Mouse (Mus musculus) retina, postnatal 7 days (tissue): ENCODE results near the gene Ribc1.

Experiments
- DNase-seq: peaks from one replicate; pipeline ENCODE4 v3.0.0-alpha.2; 2012; ENCODE audit warnings: low read depth, low spot score

The Ribc1 gene

DNA sequence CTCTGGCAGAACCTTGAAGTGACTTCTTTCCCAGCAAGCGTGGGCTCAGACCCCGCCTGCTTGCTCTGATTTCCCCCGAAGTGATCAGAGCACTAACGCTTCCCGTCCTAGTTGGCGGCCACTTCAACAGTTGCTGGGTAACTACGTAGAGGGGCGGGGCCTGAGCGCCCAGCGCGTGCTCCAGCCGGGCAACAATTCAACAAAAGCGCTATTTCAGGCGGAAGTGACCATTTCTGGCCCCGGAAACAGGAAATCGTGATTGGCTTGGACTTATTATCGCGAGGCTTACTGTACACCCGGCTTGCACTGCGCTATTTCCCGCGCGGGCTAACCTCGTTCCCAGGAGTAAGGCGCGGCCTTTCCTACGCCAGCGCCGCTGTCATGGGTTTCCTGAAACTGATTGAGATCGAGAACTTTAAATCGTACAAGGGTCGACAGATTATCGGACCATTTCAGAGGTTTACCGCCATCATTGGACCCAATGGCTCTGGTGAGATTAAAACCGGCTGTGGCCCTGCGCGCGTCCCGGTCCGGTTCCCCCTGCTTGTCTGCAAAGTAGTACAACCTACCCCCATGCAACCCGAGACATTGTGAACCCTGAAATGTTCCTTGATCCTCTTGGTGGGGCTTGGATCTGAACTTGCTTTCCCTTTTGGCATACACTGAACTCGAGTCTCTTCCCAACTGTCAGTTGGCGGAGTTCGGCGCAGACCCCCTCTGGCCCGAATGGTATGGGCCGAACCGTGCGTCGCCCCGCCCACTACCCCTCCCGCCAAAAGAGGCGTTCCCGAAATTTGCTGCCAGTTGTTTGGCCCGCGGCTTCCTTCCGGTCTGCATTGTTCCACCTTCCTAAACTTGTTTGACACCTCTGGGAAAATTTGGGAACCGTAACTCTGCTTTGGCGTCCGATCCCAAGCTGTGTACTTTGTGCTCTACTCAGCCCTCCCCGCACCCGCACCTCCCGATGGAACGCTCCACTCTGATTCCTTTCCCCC is at the start of gene Ribc1, which contains the start of gene Smc1a:
Gene Ribc1, minus strand, starts transcription at position 145 of the 995 bp plus-strand sequence.
Gene Smc1a, plus strand, starts transcription at position 278 of the 995 bp plus-strand sequence.
- peak; percentile 84 for DNase-seq

DNA sequence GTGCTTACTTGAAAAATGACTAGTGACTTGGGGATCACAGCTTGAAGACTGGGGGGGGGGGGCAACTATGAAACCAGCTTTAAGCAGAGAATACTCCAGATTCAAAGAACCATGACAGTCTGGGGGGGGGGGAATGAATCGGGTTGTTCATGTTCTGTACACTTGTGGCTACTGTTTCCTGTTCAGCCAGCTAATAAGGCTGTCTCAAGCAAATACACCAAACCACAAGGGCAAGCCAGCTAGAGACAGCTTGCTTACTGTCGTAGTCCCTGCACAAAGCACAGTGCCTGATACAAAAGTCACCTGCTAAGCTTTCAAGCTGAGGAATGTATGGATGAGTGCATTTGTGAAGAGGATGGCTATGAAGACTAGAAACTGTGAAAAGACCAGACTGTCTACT is 49.6 kb upstream of the Ribc1 start:
- DNase-seq: no peak

DNA sequence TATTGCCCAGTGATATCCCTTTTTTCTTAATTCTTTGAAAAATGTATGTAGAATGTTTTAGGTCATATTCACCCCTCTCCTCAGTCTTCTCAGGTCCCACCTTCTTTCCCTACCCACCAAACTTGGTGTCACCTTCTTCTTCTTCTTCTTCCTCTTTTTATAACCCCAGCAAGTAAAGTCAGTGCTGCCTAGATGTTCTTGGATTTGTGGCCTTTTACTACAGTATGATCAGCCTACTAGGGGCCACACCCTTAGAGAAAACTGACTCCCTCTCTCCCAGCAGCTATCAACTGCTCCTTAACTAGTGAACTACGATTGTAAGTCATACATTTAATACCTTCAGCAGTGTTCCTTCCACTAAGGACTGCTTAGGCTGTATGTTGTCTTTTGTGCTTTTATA is 38.0 kb upstream of the Ribc1 start:
- no peak for DNase-seq

DNA sequence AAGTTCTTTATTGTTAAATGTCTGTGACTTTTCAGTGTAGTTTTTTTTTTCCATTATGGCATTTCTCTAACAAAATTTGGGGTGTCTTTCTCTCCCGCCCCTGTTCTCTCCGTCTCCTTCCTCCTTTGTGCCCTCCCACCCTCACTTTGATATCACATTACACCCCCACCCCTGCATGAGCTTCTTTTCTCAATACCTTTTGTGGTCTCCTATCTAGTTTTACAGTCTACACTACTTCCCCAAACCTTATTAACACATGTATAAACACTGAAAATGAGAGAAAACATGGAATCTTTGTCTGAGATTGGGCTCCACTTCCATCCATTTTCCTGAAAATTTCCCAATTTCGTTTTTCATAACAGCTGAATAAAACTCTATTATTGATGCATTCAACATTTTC is 36.5 kb upstream of the Ribc1 start:
- DNase-seq: no peak

DNA sequence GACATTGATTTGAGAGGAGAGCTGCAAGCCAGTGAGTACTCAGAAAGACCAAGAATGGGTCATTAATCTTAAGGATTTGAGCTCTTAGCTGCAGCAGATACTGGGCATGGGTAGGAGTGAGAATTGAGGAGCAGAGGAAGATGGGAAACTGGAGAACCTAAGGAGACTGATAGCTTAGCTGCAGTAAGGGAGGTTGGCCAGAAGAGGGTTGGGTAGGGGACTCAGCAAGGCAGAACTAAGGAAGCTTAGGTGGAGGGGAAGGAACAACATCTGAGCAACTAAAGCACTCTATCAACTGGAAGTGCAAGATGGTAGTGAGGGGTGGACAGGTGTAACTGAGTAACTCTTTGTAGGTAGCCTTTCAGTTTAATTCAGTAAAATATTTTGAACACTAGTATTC is 31.1 kb upstream of the Ribc1 start:
- DNase-seq: no peak

DNA sequence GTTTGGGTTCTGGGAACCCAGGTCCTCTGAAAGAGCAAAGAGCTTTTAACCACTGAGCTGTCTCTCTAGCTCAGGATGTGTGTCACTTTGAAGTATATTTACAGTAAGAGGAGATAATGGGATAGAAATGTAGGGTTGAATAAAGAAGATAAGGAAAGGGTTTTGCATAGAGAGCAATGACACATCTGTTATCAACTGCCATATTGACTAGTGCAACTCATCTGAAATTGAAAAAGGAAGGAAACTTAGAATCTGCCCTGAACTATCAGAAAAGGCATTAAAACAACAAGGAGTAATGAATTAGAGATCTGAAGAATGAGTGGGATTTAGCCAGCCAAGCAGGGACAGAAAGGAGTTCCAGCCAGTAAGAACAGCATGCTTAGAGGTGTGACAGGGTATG is 23.8 kb upstream of the Ribc1 start:
- no peak for DNase-seq

DNA sequence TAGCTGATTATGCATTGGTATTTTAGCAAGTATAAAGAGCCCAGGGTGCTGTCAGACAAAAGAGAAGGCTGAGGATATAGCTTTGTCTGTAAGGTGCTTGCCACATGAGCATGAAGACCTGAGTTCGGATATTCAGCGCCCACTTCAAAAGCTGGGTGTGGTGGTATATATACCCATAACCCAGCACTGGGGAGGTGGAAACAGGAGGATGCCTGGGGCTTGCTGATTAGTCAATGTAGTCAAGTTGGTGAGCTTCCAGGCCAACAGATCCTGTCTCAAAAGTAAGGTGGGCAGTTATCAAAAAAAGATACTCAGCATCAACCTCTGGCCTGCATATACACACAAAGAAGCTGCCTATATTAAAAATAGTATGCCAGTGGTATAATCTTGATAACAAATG is 3.2 kb upstream of the Ribc1 start:
- no peak for DNase-seq

DNA sequence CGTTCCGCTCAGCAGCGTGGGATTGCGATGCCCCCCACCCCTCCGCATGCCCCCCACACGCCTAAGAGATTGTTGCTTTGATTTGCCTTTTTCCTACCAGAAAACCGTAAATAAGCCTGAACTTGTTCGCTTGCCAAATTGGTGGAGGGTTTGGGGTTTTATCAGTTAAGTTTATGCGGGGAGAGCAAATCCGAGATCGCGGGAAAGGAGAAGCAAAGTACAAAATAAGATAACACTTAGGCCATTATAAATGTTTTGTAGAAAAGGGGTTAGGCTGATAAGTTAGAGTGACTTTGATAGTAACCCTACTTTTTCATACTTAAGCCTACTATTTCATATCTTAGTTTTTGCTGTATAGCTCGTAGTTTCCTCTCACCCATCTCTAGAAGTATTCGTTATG is 1.1 kb upstream of the Ribc1 start:
- DNase-seq: no peak

DNA sequence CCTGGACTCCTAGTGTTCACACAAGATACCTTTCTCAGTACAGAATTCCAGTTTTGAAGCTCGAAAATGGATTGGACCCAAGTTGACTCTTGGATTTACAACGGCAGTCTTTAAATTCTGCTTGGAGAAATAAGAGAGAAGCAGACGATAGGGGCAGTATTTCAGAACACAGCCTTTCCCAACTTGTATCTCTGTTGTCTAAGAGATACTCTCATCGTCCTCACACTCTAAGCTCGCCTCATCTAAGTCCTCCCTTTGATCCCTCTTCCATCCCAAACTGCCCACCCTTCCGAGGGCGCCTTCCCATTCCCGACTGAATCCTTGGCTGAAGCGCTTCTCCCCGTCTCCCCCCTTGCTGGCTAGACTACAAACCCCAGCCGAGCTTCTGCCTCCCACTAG is 344 bp downstream of the Ribc1 start:
- no peak for DNase-seq

DNA sequence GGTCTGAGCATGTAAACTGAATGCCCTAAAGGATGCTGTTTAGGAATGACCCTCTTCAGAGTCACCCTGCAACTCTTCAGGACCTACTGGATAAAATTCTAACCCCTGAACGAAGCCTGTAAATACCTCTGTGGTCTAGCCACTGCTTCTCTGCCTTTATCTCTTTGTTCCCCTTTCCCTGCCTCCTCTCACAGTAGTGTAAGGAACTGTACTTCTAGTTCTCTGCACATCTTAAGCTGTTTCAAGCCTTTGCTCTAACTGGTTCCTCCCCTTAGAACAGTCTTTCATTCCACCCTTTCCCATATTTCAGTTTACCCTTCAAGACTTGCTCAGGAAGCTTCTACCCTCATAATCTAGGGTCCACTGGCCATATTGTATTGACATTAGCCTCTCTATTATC is 8.2 kb downstream of the Ribc1 start:
- DNase-seq: no peak

DNA sequence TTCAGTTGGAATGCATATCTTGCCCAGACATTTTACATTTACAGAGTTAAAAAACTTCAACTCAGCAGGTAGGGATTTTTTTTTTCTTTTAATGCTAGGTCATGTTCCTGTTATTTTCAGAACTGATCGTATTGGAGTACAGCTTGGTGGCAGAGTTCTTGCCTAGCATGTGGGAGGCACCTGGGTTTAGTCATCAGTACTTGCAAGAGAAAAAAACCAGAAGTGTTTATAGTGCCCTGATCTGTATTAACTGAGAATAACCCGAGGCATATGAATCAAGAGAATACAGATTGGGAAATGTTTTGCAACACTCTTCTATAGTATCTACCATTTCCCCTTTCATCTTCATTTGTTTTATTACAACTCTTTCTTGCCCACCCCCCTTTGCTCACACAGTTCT is 13.2 kb downstream of the Ribc1 start:
- DNase-seq: no peak

DNA sequence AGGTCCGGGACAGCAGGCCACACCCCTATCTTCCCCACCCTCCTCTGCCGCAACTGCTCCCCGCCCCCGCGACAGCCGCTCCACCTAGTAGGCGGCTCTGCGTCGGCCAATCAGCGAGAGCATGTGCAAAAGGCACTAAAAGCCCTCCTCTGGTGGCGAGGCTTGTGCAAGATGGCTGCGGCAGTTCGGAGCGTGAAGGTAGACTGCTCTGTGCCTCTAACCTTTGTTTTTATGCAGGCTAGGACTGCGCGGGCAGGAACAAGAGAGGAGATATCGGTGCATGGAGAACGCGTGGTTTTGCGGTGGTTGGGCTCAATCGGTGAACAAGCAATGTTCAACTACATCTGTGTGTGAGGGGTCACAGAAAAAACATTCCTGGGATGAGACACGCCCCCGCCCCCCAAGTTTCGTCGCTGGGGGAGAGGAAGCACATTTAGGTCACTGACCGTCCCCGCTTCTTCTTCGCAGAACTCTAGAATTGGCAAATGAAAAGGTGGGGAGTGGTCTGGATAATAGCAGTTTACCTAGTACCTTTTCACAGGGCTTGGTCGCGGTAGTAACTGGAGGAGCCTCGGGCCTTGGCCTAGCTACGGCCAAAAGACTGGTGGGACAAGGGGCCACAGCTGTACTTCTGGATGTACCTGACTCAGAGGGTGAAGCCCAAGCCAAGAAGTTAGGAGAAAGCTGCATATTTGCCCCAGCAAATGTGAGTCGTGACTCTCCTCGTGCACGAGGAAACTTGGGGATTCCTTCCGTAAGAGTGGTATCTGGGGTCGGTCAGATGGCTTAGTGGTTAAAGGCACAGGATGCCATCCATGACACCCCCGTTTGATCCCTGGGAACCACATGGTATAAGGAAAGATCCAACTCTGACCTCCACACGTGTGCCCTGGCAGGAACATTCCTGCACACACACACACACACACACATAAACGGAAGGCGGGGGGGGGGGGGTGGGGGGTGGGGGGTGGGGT is 14.1 kb downstream of the Ribc1 start, which contains the start of gene Hsd17b10:
Gene Hsd17b10, plus strand, starts transcription at position 109 of the 974 bp plus-strand sequence.
- DNase-seq: peak; percentile 42

DNA sequence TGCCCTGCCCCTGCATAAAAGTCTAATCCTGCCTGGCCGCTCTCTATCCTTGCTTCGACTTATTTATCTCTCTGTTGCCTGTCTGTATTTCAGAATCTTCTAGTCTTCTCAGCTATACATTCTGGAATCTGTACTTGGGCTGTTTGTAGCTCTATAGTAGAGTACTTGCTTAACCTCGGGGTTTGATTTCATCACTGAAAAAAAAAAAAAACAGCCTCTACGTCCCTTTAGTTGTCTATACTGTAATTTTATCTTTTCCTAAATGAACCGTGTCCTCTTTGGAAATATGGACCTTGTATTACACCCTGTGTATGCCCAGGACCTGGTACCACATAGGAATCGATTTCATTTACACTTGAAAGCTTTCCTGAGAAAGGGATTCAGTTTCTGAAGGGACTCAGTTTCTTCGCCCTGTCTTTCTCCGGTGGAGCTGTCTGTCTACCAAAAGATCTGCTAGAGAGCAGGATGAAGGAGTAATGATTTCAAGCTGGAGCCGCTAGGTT is 14.9 kb downstream of the Ribc1 start:
- no peak for DNase-seq

DNA sequence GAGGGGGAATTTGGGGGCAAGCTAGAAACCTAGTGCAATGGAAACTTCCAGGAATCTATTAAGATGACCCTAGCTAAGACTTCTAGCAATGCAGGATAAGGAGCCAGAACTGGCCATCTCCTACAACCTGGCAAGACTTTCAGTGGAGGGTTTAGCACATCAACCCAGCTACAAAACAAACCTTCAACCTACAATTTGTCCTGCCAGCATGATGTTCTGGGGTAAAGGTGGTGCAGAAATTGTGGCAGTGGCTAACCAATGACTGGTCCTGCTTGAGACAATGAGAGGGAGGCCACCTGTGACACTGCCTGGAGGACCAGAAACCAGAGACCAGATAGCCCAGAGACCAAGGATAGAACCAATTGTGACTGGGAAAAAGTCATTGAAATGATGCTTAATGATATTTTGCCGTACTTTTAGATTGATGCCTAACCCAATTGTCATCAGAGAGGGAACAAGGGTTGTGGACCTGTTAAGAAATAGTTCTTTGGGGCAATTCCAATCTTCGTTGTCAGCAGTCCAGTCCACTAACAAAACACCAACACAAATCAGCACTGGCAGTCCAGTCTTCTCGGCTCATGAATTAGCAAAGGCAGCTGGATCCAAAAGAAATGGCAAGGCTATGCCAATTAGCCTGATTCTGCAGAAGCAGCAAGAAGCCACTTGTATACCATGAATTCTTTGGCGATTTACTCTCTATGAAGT is 16.9 kb downstream of the Ribc1 start:
- no peak for DNase-seq
